Mouse (Mus musculus) kidney, adult 9 months (tissue): ENCODE measurements around the gene Txn2.

Source experiments
- DNase-seq: peaks from one replicate; pipeline ENCODE4 v3.0.0; 2022

The Txn2 gene

GRCm38 (mm10) chr15:77928673-77929331 is at the start of gene Txn2:
Gene Txn2, minus strand, starts transcription at chr15:77929006.
- DNase-seq, result peak; percentile 99

GRCm38 (mm10) chr15:77977663-77978062 is 48.9 kb upstream of the Txn2 start:
- no peak for DNase-seq

GRCm38 (mm10) chr15:77974165-77974841 is 45.5 kb upstream of the Txn2 start:
- no peak for DNase-seq

- peak; percentile 99 for DNase-seq
These were observed 41.9 kb upstream of the Txn2 start, which contains the start of gene Eif3d for GRCm38 (mm10) chr15:77970470-77971292. Gene Eif3d, minus strand, starts transcription at chr15:77970813.

GRCm38 (mm10) chr15:77969940-77970469 is 41.2 kb upstream of the Txn2 start:
- no peak for DNase-seq

- no peak for DNase-seq
These were observed 36.3 kb upstream of the Txn2 start for GRCm38 (mm10) chr15:77965117-77965528.

- DNase-seq, result no peak
These were observed 33.6 kb upstream of the Txn2 start for GRCm38 (mm10) chr15:77962447-77962846.

- no peak for DNase-seq
These were observed 31.9 kb upstream of the Txn2 start for GRCm38 (mm10) chr15:77960693-77961092.

GRCm38 (mm10) chr15:77958071-77958470 is 29.3 kb upstream of the Txn2 start:
- DNase-seq, result no peak

- no peak for DNase-seq
These were observed 28.8 kb upstream of the Txn2 start for GRCm38 (mm10) chr15:77957625-77958024.

- DNase-seq, result peak; percentile 87
These were observed 27.6 kb upstream of the Txn2 start, which contains the start of gene Foxred2 for GRCm38 (mm10) chr15:77956404-77956901. Gene Foxred2, minus strand, starts transcription at chr15:77956722.

- DNase-seq, result no peak
These were observed 26.9 kb upstream of the Txn2 start for GRCm38 (mm10) chr15:77955440-77956403.

- DNase-seq, result no peak
These were observed 25.6 kb upstream of the Txn2 start for GRCm38 (mm10) chr15:77954362-77954761.

- no peak for DNase-seq
These were observed 24.1 kb upstream of the Txn2 start for GRCm38 (mm10) chr15:77952921-77953320.

GRCm38 (mm10) chr15:77949061-77949460 is 20.3 kb upstream of the Txn2 start:
- DNase-seq, result peak; percentile 89

GRCm38 (mm10) chr15:77945711-77946110 is 16.9 kb upstream of the Txn2 start:
- DNase-seq, result no peak

- no peak for DNase-seq
These were observed 12.8 kb upstream of the Txn2 start for GRCm38 (mm10) chr15:77941563-77941962.

GRCm38 (mm10) chr15:77938516-77938915 is 9.7 kb upstream of the Txn2 start:
- peak; percentile 57 for DNase-seq

- no peak for DNase-seq
These were observed 7.0 kb upstream of the Txn2 start for GRCm38 (mm10) chr15:77935673-77936375.

GRCm38 (mm10) chr15:77934968-77935367 is 6.2 kb upstream of the Txn2 start:
- DNase-seq, result no peak

- DNase-seq, result peak; percentile 84
These were observed 5.5 kb upstream of the Txn2 start for GRCm38 (mm10) chr15:77934326-77934725.
